Mouse (Mus musculus): Measurements from ENCODE around the gene Eif4e3.

Gene Eif4e3

GRCm38 (mm10) chr6:99620471-99620870, 46.1 kb downstream of the Eif4e3 start:
- no peak for DNase-seq

- DNase-seq, result no peak
Measured at GRCm38 (mm10) chr6:99619964-99620363, 46.6 kb downstream of the Eif4e3 start.

GRCm38 (mm10) chr6:99619466-99619865, 47.1 kb downstream of the Eif4e3 start:
- DNase-seq, result no peak

- no peak for DNase-seq
Measured at GRCm38 (mm10) chr6:99617867-99618266, 48.7 kb downstream of the Eif4e3 start.

GRCm38 (mm10) chr6:99617415-99617814, 49.2 kb downstream of the Eif4e3 start:
- no peak for DNase-seq

- DNase-seq, result no peak
Measured at GRCm38 (mm10) chr6:99615272-99615751, 51.3 kb downstream of the Eif4e3 start.

GRCm38 (mm10) chr6:99614566-99615271, 51.9 kb downstream of the Eif4e3 start:
- DNase-seq, result no peak

- DNase-seq, result no peak
Measured at GRCm38 (mm10) chr6:99611866-99612265, 54.7 kb downstream of the Eif4e3 start.

GRCm38 (mm10) chr6:99610454-99611427, 55.8 kb downstream of the Eif4e3 start:
- no peak for DNase-seq

GRCm38 (mm10) chr6:99606079-99606478, 60.5 kb downstream of the Eif4e3 start:
- no peak for DNase-seq

- DNase-seq, result no peak
Measured at GRCm38 (mm10) chr6:99604758-99605157, 61.8 kb downstream of the Eif4e3 start.

- DNase-seq, result no peak
Measured at GRCm38 (mm10) chr6:99602434-99602833, 64.1 kb downstream of the Eif4e3 start.

GRCm38 (mm10) chr6:99600886-99601285, 65.7 kb downstream of the Eif4e3 start:
- no peak for DNase-seq

- DNase-seq, result peak; percentile 34
Measured at GRCm38 (mm10) chr6:99600168-99600793, 66.3 kb downstream of the Eif4e3 start.

GRCm38 (mm10) chr6:99599651-99600050, 66.9 kb downstream of the Eif4e3 start:
- DNase-seq, result no peak

- DNase-seq, result no peak
Measured at GRCm38 (mm10) chr6:99599229-99599628, 67.3 kb downstream of the Eif4e3 start.

- no peak for DNase-seq
Measured at GRCm38 (mm10) chr6:99577040-99577439, 89.5 kb downstream of the Eif4e3 start.

- DNase-seq, result no peak
Measured at GRCm38 (mm10) chr6:99575633-99576032, 90.9 kb downstream of the Eif4e3 start.

Data from cerebellum, adult 9-11 months (tissue).